Mouse (Mus musculus): ENCODE measurements around the gene 4930442H23Rik.
"Not testable (repeated sequence)": the region's sequence is repeated elsewhere in the genome, so short reads cannot be mapped to it uniquely, and the experiment has no call there.

The 4930442H23Rik gene

DNA sequence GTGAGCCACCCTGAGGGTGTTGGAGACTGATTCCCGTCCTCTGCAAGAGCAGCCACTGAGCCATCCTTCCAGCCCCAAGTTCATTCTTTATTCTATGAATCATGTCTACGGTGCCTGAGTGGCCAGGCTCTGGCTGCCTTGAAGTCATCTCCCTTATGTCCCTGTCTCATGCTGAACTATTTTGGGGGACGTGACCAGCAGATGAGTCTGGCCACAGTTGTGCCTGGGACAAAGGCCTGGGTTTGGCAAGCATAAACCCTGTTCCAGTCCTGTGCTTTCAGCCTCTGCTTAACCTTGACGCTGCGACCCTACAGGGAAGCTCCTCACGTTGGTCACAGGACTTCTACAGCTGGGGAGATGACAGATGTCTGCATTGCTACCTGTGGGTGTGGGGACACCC lies 13.7 kb upstream of the 4930442H23Rik start:
- no peak for DNase-seq

DNA sequence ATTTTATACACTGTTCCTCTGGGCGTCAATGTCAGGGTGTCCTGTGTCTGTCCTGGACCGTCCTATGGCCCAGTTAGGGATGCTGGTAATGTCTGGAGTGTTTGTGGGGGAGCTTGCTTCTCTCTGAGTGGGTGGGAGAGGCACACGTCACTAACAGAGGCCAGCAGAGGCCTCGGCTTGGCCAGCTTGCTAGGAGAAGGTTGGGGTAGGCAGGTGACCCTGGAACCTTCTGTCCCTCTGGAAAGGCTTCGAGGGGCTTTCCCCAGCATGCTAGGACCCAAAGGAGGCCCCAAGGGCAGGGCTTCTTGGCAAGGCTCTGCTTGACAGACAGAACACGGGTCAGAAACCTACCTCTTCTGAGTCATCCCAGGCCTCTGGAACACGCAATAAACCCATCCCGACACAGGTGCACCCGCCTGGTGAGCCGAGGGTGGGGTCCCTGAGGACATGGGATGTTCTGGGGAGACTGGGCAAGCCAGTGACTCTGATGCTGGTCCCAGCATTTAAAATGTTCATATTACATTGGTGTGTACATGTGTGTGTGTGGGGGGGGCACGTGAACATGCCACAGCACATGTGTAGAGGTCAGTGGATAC lies 12.9 kb upstream of the 4930442H23Rik start:
- DNase-seq: no peak

DNA sequence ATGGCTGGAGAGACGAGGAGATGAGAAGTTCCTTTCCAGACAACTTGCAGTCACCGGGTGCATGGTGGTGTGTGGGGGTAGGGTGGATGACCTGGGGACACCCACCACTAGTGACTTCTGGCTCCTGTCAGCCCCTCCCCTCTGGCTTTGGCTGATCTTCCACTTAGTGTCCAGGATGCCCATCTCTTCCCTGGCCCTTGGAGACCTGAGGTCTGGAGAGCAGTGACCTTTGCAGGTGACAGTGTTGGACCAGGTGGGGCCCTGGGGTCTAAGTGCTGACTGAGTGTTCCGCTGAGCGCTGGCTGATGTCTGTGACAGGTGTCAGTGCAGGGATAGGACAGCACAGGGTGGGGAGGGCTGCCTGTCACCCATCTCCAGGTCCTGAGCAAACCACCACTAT lies 11.7 kb upstream of the 4930442H23Rik start:
- DNase-seq: no peak

DNA sequence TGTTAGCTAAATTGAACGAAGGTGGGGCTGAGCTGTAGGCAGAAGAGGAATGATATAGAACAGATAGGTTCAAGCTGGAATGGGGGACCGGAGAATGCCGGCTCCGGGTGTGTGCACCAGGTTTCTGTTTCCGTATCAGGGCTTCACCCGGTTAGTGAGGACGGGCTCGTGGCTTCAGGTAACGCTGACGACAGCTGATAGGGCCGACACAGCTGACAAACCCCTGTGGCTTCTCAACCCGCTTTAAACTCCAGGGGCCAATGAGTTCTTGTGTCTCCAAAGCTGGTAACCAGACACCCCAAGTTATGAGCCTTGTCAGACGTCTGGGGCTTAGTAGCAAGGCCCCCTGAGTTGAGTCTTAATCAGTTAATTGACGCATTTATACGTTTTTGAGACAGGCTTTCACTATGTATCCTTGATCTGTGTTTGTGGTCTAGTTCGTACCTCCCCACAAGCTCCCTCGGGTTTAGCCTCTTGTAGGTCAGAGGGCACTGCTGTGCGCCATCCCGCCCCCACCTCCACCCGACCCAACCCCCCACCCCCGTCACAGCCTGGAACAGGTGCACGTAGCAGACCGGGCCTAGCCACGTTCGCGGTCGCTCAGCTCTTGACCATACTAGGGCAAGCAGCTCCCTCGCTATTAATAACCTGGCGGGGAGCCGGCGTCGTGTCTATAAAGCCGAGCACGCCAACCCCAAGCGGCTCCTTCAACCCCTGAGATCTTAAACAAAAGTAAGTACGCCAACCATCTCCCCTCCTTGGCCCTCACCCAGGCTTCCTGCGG lies 10.5 kb upstream of the 4930442H23Rik start:
- no peak for DNase-seq

DNA sequence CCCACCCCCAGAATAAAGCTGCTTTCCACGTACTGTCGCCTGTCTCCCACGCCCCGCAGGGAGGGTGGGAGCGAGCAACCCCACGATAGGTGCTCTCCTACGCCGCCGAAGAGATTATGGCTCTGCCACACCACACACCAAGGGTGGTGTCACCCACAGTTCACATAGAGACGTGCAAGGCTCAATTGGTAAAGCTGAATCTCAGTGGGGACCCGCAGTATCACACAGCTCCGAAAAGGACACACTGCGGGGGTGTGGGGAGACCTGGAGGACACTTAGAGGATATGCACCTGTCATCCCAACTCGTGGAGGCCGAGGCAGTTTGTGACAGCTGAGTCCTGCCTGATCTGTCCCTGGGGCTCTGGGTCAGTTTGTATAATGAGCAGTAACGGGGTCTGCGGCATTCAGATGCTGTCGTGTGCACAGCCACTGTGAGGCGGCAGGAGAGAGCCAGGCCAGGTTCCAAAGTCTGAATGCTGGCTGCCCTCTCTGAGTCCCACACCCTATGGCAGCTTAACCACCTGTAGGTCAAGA lies 9.4 kb upstream of the 4930442H23Rik start:
- DNase-seq: no peak

DNA sequence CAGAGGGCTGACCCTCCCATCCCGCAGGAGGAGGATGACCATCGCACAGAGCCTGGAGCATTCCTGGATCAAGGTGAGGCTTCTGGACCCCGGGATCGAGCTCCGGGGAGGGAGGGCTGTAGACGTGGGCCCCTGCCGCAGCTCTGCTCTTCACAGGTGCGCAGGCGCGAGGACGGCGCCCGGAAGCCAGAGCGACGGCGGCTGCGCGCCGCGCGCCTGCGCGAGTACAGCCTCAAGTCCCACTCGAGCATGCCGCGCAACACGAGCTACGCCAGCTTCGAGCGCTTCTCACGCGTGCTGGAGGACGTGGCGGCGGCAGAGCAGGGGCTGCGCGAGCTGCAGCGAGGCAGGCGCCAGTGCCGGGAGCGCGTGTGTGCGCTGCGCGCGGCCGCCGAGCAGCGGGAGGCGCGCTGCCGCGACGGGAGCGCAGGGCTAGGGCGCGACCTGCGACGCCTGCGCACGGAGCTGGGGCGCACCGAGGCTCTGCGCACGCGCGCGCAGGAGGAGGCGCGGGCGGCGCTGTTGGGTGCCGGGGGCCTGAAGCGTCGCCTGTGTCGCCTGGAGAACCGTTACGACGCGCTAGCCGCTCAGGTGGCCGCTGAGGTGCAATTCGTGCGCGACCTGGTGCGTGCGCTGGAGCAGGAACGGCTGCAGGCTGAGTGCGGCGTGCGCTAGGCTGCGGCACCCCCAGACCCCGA lies 8.8 kb upstream of the 4930442H23Rik start:
- peak; percentile 93 for DNase-seq

DNA sequence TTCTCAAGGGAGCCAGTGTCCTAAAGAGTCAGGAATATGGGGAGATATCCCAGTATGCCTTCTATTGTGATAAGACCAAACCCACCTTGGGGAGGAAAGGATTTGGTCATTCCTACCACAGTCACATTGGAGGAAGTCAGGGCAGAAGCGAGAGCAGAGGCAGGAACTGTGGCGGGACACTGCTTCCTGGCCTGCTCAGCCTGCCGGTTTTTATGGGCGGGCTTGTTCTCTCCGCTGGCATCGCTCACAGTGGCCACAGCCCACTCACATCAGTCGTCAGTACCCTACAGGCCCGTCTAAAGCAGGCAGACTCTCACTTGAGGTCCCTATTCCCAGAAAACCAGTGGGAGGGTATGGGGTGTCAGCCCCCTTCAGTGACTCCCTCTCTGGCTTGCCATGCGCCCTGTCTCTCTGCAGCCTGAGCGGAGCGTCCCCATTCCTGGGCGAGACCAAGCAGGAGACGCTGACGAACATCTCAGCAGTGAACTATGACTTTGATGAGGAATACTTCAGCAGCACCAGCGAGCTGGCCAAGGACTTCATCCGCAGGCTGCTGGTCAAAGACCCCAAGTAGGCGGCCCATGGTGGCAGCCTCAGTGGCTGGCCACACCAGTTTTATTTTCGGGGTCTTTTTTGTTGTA lies 7.8 kb upstream of the 4930442H23Rik start:
- DNase-seq: no peak

DNA sequence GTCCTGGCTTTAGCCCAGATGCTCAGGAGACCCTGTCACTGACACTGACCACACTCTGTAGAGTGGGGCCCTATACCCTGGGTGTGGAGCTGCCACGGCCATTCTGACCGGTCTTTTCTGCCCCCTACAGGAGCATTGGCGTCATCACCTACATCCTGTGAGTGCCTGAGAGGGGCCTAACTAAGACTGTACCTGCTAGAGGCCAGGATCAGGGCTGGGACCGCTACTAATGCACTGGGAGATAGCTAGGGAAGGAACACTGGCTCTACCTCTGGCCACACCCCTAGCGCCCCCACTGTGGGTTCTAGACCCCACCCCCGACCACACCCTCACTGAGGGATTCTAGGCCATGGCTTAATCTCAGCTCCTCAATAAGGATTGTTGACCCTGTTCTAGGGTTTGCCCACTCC lies 7.3 kb upstream of the 4930442H23Rik start:
- DNase-seq: no peak

DNA sequence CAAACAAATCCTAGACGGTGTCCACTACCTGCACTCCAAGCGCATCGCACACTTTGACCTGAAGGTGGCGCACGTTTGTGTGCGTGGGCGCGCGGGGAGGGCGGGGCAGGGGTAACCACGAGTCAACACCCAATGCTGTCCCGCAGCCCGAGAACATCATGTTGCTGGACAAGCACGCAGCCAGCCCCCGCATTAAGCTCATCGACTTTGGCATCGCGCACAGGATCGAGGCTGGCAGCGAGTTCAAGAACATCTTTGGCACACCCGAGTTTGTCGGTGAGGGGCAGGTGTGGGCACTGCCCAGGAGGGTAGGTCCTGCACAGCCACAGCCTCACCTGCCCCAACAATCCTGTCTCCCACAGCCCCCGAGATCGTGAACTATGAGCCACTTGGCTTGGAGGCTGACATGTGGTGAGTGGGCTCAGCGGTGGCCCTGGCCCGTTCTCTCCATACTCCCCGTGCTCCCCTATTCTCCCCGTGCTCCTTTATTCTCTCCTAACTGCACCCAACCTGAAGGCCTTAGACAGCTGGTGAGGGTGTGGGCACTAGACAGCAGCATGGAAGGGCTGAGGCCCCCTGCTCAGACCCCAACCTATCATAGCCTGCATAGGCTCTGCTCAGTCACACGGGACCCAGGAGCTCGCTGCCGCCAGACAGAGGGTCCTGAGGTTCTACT lies 6.7 kb upstream of the 4930442H23Rik start:
- no peak for DNase-seq

DNA sequence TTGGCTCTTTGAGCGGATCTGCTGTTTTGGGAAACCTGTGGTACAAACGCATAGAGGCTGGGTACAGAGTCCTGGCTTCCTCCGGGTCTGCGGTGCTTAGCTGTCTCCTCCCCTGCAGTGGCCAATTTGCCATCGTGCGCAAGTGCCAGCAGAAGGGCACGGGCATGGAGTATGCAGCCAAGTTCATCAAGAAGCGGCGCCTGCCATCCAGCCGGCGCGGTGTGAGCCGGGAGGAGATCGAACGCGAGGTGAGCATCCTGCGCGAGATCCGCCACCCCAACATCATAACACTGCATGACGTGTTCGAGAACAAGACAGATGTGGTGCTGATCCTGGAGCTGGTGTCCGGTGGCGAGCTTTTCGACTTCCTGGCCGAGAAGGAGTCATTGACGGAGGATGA lies 6.2 kb upstream of the 4930442H23Rik start:
- no peak for DNase-seq

DNA sequence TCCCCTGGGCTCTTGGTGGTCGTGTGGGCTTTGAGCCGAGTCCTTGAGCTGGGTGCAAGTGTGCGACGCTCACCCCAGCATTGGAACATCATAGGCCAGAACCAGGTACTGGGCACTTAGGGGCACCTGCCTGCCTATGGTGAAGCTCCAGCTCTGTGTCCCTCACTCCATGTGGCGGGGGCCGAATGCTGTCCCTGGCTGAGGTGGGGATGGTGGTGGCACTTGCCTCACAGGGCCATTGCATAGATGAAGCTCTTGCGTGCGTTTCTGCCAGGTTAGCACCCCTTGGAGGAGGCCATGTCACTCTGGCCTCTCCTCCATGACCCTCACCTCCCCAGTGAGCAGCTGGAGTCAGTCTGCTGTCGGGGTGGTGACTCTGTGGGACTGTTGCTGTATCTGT lies 3.5 kb upstream of the 4930442H23Rik start:
- DNase-seq: no peak

DNA sequence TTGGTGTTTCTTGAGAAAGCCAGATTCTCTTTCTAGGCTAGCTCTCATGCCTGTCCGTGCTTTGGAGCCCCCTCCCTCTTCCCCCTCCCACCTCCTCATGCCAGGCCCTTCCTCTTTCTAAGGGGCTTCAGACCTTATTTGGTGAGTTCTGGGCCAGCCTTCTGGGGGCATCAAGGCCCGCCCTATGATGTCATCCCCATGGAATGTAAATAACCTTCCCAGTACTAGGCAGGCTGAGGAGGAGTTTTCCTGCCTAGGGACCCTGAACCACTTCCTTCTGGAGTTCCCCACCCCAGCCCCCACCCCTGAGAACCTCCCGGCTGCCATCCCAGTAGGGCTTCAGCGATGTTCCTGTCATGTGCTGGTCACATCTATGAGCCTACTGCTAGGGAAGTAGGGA lies 1.1 kb upstream of the 4930442H23Rik start:
- no peak for DNase-seq

DNA sequence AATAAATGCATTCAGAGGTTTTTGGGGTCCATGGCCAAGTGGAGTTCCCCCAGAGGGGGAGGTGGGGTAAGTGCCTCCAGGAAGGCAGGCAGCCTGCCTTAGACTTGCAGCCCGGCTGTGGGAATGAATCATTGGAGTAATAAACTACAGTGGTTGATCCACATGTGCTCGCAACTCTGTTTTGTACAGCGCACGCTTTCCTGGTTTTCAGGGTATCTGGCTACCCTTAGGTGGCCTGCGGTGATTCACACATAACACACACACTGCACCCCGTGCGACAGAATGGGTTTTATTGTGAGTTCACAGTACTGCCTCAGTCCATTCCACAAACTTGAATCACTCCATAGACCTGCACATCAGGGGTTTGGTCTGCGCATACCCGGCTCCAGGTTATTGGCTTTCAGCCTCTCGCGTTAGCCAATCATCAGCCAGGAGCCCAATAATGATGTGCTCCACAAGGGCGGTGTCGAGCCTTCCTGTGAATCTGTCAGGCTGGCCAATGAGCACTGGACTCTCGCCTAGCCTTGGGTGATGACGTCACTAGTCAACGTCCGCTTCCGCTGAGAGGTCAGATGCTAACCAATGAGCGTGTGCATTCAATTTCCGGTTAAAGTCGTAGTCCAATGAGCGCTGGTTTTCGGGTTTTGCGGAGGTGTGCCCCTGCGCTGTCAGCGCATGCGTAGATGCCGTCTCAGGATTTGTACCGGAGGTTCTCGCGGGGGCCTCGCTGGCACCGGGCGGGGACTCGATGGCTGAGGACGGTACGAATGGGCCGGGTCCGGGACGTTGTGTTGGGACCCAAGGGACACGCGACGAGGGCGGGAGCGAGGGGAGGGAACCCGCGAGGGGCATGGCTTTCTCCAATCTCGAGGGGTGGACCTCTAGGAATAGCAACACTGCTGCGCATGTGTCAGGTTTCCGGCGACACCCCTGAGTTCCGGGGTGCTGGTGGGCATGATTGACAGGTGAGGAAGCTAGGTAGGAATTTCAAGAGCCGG lies 1.0 kb downstream of the 4930442H23Rik start, which contains the start of gene Dapk3:
Gene Dapk3 (plus strand): TSS at position 670 of the 998 bp plus-strand sequence.
- peak; percentile 98 for DNase-seq

DNA sequence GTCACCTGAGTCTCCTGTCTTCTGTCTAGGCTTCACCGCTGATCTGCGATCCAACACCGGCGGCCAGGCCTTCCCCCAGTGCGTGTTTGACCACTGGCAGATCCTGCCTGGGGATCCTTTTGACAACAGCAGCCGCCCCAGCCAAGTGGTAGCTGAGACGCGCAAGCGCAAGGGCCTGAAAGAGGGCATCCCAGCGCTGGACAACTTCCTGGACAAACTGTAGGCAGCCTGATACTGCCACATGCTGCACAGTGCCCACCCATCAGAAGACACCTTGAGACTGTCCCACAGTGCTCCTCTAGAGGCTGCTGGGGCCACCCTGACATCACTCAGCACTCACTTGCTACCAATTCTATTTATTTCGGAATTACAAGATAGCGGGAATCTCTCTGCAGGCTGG lies 1.8 kb downstream of the 4930442H23Rik start:
- not testable (repeated sequence) for DNase-seq

DNA sequence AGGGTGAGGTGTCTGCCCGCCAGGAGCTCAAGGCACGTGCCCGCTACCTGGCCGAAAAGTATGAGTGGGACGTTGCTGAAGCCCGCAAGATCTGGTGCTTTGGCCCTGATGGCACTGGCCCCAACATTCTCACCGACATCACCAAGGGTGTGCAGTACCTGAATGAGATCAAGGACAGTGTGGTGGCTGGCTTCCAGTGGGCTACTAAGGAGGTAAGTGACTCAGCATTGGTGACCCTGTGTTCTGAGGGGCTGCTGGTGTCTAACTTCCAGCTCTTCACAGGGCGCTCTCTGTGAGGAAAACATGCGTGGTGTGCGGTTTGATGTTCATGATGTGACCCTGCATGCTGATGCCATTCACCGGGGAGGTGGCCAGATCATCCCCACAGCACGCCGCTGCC lies 2.7 kb downstream of the 4930442H23Rik start:
- DNase-seq: no peak

DNA sequence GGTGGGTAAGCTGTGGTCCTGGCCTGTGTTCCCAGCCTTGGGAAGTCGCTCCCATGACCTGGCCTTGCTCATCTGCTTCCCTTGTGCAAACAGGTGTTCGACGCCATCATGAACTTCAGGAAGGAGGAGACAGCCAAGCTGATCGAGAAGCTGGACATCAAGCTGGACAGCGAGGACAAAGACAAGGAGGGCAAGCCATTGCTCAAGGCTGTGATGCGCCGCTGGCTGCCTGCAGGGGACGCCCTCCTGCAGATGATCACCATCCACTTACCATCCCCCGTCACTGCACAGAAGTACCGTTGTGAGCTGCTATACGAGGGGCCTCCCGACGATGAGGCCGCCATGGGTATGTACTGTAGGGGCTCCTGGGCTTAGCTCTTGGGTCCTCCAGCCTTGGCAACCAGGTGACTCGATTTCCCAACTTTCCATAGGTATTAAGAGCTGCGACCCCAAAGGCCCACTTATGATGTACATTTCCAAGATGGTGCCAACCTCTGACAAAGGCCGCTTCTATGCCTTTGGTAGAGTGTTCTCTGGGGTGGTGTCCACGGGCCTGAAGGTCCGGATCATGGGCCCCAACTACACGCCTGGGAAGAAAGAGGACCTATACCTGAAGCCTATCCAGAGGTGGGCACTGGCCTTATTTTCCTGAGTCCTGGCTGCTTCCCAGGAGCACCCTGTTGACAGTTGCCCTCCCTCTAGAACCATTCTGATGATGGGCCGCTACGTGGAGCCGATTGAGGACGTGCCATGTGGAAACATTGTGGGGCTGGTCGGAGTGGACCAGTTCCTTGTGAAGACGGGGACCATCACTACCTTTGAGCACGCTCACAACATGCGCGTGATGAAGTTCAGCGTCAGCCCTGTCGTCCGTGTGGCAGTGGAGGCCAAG lies 4.0 kb downstream of the 4930442H23Rik start:
- no peak for DNase-seq

DNA sequence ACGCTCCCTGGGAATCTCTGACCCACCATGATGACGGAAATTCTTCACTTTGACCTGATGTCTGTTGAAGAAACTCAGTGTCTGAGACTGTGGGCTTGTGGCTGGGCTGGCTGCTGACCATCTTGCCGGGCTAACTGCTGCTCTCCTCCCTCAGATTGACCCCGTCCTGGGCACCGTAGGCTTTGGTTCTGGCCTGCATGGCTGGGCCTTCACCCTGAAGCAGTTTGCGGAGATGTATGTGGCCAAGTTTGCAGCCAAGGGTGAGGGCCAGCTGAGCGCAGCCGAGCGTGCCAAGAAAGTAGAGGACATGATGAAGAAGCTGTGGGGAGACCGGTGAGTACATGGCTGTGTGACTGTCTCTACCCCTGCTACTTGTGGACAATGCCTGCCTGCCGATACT lies 4.7 kb downstream of the 4930442H23Rik start:
- DNase-seq: no peak

DNA sequence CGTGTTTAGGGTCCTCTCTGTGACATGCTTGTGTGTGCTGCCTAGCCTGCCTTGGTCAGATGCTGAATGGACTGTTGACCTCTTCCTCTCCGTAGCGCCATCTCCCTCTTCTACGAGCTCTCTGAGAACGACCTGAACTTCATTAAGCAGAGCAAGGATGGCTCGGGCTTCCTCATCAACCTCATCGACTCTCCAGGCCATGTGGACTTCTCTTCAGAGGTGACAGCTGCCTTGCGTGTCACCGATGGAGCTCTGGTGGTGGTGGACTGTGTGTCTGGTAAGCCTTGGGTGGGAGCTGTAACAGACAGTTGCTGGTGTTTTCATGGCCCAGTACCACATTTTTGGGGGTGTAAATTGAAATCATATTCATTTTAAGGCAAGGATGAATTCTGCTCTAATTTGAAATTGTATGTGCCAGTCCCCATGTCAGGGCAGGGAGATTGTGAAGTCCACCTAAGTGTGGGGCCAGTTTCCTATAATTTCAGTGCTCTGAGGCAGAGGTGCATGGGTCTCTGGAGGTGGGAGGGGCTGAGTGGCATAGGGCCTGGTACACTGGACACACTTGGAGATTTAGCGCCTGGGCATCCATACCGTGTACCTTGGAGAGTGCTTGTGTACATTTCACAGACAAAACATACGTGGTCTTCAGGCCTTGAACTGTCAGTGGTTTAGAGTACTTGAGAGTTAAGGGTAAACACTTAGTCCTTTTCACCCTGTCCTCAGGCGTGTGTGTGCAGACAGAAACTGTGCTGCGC lies 5.5 kb downstream of the 4930442H23Rik start:
- no peak for DNase-seq

DNA sequence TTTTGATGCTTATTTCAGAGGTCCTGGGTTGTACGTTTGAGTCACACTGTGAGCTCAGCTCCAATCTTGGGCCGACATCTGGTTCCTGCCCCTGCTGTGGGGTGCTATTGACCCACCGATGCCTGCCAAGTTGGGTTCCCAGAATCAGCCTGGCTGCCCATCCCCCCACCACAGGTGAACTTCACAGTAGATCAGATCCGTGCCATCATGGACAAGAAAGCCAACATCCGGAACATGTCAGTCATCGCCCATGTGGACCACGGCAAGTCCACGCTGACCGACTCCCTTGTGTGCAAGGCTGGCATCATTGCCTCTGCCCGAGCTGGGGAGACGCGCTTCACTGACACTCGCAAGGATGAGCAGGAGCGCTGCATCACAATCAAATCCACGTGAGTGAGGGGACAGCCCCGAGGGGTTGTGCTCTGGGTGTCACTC lies 6.1 kb downstream of the 4930442H23Rik start:
- DNase-seq: no peak
